Mouse (Mus musculus): ENCODE results near the gene Chchd1.

The Chchd1 gene

DNA sequence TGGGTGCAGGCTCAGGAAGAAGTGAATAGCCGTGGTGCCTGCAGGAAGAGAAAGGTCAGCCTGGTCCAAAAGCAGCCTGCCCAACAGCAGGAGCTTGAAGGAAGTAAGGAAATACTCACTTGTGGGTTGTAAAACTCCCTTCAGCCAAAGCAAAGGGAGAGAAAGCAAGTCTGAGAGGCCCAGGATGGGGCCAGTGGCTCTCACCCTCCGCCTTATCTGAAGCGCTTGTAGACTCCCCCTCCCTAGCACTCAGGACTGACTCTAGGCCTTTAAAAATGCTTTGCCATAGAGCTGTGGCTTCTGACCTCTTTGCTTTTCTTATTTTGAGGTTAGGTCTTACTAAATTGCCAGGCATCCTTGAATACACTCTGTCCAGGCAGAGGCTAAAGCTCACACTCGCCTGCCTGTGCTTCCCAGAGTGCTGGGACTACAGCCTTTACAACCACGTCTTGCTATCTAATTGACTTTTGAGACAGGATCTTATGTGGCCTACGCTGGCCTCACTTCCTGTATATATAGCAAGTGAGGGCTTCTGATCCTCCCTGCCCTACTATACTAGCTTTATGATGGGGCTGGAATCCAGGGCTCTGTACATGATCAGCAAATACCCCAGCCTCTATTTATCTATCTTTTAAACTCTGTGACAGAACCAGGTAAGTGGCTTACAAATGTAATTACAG is 23.0 kb downstream of the Chchd1 start:
- DNase-seq (ENCODE audit: low spot score), result no peak

DNA sequence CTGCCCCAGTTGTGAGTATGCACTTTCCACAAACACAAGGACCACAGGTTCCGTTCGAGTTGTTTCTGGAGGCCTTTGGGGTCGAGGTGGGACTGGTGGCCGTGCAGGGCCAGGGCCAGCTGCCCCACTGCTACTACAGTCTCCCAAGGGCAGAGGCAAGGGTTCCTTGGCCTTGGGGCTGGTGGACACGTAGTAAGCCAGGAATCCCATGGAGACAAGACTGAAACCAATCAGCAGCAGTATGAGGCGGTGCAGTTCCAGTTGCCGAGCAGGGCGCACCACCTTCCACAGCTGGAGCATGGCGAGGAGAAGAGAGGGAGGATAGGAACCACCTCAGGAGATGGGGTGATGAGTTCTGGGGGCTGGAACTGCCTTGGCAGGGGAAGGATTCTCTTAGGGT is 27.1 kb downstream of the Chchd1 start:
- no peak for DNase-seq (ENCODE audit: low spot score)

DNA sequence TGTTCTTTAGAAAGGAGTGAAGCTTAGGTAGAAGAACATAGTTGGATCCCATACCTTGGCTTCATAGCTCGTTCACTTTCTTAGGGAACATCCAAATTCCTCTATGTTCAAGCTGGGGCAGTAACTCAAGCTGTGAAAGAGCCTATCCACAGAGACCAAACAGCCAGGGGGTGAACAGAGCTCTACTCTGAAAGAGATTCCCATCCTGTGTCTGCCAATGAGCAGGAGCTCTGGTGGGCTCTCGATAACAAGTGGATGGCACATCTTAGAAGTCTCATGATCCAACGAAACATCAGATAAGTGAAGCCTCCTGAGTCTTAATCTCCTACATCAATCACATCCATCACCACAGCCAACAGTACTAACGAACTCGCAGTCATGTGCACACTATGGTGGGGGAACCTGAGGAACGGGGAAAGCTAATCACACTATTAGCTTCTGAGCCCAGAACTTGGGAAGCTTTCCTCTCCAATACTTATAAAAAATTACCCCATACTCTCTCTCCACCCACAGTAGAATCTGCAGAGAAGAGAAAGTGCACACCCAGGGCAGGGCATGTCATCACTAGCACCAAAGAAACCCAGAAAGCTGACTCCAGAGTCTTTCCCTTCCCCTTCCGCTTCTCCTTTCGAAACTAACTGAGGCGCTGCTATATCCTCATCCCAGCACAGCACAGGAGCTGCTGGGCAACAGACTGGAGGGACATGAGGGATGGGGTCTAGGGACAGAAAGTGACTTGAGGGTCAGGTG is 28.2 kb downstream of the Chchd1 start:
- no peak for DNase-seq (ENCODE audit: low spot score)

DNA sequence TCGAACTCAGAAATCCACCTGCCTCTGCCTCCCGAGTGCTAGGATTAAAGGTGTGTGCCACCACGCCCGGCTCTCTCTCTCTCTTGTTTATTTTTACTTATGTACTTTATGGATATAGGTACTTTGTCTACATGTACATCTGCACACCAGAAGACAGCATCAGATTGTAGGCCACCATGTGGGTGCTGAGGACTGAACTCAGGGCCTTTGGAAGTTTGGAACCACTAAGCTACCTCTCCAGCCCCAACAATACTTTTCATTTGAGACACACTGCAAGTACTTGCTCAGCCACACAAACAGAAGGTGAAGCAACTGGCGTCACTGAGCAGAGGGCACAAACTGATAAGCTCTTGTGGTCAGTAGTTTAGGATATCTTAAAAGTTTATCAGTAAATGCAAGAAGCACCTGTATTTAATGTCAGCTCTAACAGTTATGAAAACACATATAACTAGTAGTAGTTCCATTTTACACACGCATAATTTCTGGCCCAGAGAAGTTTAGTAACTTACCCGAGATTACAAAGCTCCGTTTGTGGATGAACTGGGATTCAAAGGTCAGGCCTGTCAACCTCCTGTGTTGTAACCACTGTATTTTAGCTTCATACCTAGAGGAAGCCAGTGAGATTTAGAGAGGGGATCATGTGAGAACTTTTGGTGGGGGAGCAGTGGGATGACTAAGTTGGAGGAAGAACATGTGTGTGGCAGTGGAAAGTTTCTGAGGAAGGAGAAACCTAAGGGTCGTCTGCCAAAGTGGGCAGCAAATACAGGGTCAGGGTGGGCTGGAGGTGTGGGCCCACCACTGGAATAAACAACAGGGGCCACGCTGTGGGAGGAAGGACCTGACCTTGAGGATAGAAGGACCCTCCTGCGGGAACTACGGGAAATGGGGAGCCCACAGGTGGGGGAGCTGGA is 30.5 kb downstream of the Chchd1 start:
- DNase-seq (ENCODE audit: low spot score), result no peak

DNA sequence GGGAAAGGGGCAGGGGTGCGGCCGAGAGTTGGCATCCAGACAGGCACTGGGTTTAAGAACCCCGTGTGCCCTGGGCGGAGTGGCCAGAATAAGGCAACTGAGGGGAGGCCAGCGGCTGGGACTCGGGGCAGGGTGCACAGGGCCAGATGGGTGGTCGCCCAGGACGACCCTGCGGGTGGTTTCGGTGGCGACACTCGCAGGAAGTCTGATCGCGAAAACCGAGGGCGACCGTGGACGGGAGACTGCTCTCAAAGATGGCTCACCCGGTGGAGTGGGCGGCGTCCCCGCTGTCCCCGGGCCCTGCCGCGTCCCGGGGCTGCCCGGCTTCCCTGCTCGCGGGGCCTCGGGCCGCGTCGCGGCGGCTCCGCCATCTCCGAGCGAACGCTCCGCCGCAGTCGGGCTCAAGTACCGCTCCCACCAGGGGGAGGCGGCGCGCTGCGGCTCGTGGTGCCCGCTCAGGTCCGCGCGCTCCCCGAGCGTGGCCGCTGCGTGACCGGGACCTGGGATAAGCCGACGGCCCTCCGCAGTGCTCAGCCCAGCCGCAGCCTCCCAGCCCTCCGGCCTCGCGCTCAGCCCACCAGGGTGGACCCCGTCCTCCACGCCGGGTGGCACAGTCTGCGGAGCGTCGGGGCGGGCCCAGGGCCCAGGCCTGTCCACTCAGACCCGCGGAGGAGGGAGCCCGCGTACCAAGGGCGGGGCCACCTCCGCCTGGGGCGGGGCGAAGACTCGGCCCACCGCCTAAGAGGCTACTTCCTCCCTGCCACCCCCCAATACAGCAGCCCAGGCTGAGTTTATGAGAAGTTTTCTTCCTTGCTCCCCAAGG is 31.4 kb downstream of the Chchd1 start, which contains the start of gene Ndst2:
Ndst2 (minus strand) TSS at position 611 of the 823 bp plus-strand sequence.
- DNase-seq (ENCODE audit: low spot score), result peak; percentile 79

DNA sequence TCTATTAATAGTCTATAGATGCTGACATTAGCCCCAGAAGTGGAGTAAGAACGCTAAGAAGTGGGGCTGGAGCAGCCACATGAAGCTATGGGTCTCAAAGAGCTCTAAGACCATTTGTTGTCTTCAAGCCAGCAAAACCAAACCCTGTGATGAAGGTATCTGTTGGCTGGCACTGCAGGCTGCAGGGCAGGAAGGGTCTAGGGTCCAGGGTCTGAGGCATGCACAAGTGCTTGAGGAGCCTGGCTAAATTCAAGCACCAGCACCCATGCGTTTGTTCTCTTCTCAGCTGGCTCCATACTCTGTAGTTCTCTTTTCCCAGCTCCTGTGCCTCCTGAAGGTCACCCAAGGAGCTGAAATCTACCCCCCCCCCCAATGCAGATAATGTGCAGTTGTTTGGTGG is 32.2 kb downstream of the Chchd1 start:
- DNase-seq (ENCODE audit: low spot score), result no peak

DNA sequence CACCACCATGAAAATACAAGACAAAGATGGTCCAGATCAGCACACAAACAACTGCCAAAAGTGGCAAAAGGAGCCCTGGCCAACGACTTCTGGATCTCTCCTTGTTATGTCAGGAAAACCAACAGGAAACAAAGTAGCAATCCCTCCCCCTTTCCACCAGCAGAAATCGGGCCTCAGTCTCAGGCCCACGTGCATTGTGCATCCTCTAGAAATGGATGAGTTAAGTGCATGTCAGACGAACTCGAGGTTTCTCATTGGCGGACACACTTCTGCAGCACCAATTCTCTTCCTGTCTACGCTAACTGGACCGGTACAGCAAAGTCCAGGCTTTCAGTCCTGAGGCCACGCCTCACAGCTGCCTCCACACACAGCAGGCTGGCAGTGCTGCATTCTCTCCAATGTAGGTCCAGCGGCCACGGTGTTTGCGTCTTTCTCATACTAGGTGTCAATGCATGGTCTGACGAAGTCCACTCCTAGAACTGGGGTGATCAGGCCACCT is 33.1 kb downstream of the Chchd1 start:
- DNase-seq (ENCODE audit: low spot score), result no peak

DNA sequence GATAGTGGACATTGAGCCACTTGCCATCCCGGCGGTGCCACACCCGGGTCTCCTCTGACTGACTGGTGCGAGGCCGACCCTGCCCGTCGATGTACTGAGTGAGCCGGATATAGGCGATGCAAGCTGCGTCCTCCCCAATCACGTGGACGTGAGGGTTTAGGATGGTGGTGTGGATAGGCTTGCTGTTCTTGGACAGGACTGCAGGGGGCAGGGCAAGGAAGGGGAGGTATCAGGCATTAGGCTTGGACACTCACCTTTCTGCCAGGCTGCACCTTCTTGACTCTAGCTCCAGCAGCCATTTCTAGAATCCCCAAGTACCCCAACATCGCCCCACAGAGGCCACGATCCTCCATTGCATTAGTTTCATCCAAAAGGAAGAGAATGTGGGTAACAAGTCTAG is 34.5 kb downstream of the Chchd1 start:
- peak; percentile 44 for DNase-seq (ENCODE audit: low spot score)

DNA sequence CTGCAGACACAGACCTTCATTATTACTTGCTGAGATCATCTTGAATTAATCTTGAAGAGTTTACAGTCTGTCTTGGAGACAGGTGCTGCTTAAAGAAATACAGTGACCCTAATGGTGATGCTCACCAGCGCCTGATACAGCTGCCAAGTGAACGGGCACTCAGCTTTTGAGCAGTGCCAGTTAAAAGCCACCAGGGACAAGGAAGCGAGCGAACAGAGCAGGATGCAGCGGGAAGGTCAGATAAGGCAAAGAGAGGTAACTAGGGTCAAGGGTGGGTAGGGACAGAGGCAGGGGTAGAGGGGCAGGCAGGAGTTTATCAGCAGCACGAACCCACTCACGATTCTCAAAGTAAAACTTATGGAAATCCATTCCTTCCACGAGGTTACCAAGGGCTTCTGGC is 35.7 kb downstream of the Chchd1 start:
- peak; percentile 39 for DNase-seq (ENCODE audit: low spot score)

DNA sequence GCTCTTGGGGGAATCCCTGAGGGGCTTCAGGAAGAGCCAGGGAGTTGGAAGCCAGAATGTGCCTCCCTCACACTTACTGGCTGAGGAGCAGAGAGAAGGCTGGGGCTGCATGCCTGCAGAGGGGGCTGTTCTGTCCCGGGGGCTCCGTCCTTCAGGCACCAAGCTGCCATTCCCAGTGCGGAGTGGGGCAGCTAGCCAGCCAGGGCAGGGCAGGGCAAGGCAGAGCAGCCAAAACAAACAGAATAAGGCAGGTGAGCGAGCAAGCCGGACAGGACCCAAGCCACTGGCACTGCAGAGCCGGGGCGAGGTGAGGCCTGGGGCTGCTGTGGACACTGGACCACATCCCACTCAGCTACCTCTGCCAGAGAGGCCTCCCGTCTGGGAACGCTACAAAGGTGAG is 38.5 kb downstream of the Chchd1 start:
- DNase-seq (ENCODE audit: low spot score), result no peak

DNA sequence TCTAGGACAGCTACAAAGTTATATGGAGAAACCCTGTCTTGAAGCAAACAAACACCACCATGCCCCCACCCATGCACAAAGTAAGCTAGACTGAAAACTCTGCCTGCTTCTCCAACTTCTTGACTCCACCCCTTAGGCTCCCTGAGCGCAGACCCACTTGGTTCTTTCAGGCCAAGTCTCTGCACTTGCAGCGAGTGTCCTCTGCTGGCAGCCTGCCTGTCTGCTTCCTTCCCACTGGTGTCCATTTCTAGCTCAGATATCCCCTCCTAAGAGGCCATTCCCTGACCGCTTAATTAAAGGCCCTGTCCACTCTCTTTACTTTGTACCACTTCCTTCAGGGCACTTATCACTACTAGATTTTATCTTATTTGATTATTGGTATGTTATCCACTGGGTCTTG is 40.8 kb downstream of the Chchd1 start:
- DNase-seq (ENCODE audit: low spot score), result no peak

DNA sequence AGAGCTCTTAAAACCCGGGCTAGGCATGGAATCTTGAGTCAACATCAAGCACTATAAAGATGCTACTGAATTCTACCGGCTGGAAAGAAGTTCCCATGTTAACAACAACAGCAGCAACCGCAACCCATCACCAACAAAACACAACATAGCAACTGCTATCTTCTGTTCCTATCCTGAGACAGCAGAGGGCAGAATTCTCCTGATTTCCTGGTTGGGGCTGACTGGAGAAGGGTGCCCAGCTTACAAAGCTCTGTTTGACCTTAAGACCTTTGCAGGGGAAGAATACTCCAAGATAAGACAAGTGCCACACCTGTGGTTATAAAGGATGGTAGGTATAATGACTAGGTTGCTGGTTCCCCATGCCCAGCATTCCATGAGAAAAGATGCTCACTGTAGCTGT is 44.1 kb downstream of the Chchd1 start:
- DNase-seq (ENCODE audit: low spot score), result no peak

DNA sequence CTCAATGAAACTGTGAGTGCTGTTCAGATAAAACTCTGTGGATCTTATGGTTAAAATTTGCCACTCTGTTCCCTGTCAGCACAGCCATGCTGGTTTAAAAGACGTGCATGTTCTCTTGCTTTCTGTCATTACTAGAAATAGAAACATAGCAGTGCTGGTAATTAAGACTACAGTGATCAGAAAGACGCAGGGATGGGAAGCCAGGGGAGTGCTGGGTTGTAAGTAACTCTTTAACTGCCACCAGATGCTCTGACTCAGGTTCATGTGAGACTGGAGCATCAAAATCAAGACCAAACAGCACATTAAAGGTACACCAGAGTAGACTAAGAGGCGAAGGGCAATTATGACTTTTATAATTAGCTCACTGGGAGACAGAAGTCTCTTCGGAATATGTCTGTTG is 45.6 kb downstream of the Chchd1 start:
- no peak for DNase-seq (ENCODE audit: low spot score)

DNA sequence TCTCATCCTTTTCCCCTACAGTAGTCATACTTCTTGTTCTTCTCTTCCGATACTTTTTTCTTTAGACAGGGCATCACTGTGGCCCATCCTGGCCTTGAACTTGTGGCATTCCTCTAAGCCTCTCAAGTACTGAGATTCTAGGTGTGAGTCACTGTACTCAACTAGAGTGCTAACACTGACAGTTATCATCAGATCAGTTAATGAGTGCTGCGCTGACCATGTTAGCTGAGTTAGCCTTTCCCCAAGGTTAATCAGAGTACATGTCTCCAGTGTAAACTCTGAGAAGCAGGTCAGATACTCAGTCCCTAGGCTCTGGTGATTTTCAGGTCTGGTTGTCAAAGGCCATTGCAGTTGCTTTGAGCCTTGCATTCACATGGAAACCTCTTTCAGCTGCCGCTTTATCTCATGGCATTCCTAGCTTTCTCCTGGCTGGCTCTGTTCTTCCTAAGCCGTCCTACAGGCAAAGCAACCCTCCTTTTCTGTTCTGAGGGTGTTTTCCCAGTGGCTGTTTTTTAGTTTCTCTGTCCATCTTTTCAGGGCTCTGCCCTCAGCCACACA is 46.8 kb downstream of the Chchd1 start:
- no peak for DNase-seq (ENCODE audit: low spot score)

DNA sequence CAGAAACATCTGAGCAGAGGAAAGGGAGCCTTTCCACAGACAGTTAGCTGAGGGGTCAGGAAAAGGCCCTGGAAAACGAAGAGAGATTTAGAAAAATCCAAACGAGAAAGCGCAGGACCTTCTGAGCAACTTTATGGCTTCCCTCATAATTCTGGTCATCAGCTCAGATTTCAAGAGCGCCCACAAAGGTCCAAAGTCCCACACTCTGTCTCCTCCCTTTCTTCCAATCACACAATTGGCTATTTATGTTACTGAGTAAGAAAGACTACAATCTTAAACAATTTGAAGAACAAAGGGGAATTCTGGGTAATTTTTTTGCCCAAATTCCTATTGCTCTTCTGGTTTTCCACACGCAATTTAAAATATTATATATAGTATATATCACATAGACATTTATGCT is 47.7 kb downstream of the Chchd1 start:
- no peak for DNase-seq (ENCODE audit: low spot score)

DNA sequence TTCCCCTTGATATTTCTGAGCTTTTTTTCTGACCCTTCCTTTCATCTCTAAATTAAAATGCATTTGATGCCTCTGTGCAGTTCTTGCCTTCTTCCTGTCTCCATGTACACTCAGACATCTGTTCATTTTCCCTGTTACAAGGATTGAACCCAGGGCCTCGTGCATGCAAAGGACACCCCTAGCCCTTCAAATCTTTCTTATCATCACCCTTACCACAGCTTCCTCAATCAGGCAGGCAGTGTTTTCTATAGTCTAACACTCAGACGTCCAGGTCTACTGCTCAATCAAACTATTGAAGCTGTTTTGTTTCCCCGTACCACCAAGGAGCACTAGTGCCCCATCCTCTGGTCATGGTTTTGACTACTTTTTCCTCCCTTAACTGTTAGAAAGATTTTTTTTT is 51.0 kb downstream of the Chchd1 start:
- DNase-seq (ENCODE audit: low spot score), result no peak

Measured in MN1 (cell line).